Mouse (Mus musculus) myocyte (in vitro differentiated cells): ENCODE measurements at regions not wholly inside any gene's neighbourhood (a gene's known extent, or its start where the extent isn't known, plus 50 kb on each side); places are given as distances from the start of the nearest gene placed in this dataset.

Experiments
- MYOG ChIP-seq, 3 experiments: IDR thresholded peaks; one replicate each; pipeline ENCODE4 v1.6.1; 2011; ENCODE audit warnings: control low read depth in 2 of 3, low read depth in 2 of 3, mild to moderate bottlenecking in 2 of 3; ENCODE audit not compliant: insufficient read length in 2 of 3, control insufficient read depth in 1 of 3, insufficient read depth in 1 of 3
- POLR2A ChIP-seq: IDR thresholded peaks from one replicate; pipeline ENCODE4 v1.6.1; 2011; ENCODE audit warnings: low read depth, mild to moderate bottlenecking, control low read depth, moderate library complexity; ENCODE audit not compliant: insufficient read length
- USF1 ChIP-seq: IDR thresholded peaks from one replicate; pipeline ENCODE4 v1.6.1; 2011; ENCODE audit warnings: low read depth, mild to moderate bottlenecking, control low read depth, moderate library complexity

GRCm38 (mm10) chr14:109583084-109583483, 669.1 kb upstream of the Slitrk1 start:
- TF ChIP-seq POLR2A (no peak), USF1 (no peak), MYOG (IDR thresholded peaks at IDR 0.05; ENCODE audit: control insufficient read depth in 1 of 3, insufficient read depth in 1 of 3, insufficient read length in 2 of 3, low read depth in 2 of 3) (no peak)
